Mouse (Mus musculus) large intestine, adult 2 months (tissue): ENCODE results near the gene Slc26a10. TPM values are rescaled to one million over a fixed set of nuclear protein-coding genes. Genes with fewer than 3 reads are reported as not detected.
A peak's percentile ranks its signal among the peaks of the same experiment; 100 is the strongest.

Source experiments
- DNase-seq: peaks from one replicate; pipeline ENCODE4 v3.0.0-alpha.2; 2012; ENCODE audit warnings: low read depth, low spot score
- WGBS: fragments of 180-500 bp; shearing (Covaris S2); methylation state at CpG from one replicate; pipeline ENCODE4 v1.1.7; 2018; 5-methylcytosine and 5-hydroxymethylcytosine counted together
- polyA plus RNA-seq: library from polyadenylated mRNA; depleted of rRNA; stranded (reverse); fragments of >200 nt; gene quantifications from 2 replicates; pipeline ENCODE4 v1.2.3, GENCODE M21; 2012; rRNA removed

Slc26a10 gene
- 0.41 and 0.90 TPM in 2 replicates for polyA plus RNA-seq

DNA sequence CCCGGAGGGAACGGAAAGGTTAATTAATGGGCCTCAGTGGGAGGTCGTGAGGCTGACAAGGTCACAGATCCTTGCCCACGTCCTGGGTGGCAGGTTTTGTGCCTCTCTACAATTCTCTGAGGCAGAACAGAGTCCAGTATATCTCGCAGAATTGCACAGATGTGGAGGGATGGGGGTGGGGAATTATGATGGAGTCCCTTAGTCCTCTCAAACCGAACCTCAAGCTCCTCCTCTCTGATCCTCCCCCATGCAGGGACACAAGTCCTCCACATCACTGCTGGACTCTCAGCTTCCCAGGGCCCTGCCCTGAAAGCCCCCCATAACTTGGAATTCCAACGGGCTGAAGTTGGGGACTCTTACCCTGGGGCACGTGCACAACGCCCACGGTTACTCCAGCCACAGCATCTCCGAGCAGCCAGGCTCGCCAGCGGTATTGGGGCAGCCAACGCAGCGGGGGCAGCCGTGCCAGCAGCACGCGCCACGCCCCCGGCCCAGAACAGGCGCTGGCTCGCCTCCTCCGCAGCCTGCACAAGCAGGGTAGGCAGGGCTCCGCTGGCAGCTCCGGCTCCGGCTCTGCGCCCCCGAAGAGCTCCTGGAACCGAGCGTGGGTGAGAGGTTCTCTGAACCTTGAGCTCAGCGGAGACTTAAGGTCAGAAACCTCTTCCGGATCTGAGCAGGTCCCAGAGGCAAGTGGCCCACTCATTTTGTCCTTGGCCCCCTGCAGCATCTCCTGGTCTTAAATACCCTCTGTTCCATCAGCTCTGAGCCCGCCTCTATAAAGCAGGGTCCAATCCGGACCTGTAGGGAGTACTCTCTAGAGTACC lies at the start of gene Slc26a10:
TSS of gene Slc26a10 (minus strand) at position 775 of the 824 bp plus-strand sequence.
- WGBS: 4% methylated on average over 34 of the region's 34 CpGs
- DNase-seq: no peak

DNA sequence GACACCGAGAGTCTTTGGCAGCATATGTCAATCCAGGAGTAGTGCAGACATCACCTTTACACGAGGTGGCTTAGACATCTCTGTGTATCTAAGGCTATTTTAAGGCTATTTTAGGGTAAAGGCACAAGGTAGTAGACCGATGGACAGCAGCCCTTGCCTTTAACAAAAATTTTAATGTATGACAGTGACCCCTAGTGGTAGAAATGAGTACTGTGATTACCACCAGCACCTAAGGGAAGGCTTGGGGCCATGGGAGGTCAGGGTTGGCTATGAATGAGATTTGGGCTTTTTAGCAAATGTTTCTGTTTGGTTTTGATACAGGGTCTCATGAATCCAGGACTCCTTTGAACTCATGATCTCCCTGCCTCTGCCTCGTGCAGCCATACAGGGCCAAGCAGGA lies 48.5 kb upstream of the Slc26a10 start:
- peak; percentile 59 for DNase-seq

DNA sequence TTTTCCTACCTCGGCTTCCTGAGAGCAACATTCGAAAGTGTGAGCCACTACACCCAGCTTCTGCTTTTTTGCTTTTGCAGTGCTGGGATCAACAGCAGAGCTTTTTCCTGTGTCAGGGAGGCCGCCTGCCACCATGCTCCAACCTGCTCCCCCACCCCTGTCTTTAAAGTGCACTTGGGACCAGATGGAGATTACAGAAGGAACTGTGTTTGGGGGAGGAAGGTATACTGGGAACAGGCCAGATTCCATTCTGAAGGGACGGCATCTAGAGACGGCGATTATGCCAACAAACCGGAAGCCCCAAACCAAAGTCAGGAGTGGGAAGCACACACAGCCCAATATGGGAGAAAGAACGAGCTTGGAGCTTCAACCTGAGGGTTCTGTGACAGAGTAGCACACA lies 46.7 kb upstream of the Slc26a10 start:
- no peak for DNase-seq
- 76% methylated on average over 8 of the region's 8 CpGs for WGBS

More for the DNA sequence above, 48.5 kb upstream of the Slc26a10 start:
- WGBS: 18% methylated on average over 4 of the region's 4 CpGs

DNA sequence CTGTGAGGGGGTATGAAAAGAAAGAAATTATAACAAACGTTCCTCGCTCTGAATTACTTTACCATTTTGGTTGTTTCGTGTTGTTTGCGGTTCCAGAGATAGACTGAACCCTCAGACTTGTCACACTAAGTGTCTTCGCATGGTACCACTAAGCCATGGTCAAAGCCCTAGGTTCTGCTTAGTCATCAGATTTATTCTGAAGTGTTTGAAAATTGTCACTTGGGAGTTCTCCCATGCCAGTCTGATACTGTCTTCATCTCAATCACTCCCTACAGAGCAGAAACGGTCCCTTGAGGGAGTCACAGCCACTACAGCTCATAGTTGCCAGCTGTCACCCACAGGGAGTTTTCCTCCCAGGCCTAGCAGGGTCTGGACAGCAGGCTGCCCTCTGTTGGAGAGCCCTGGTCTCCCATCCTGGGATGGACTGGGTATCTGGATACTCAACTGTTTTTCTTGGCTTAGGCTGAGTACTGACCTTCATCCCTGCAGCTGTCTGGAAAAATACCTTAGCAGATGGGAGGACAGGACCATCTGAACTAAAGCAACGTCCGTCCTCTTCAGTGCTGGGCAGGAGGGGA lies 46.0 kb upstream of the Slc26a10 start:
- 71% methylated on average over 8 of the region's 8 CpGs for WGBS

DNA sequence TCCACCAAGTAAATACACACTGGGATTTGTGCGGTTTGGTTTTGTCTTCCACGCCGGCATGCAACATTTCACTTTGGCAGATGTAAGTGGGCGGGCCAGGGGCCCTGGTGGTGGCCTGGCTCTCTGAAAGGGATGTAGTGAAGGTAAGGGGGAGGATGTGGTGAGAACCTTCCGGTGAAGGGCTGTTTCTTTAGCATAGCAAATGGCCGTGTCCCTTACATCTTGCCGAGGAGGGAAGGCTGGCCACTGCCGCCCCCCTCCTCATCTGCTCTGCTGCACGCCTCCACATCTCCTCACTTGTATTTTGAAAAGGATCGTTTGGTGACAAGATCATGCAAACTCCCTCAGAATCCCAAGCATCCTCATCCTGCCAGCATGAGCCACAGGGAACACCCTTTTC lies 45.3 kb upstream of the Slc26a10 start:
- WGBS: 50% methylated on average over 10 of the region's 10 CpGs
- DNase-seq: no peak

More for the DNA sequence above, 46.0 kb upstream of the Slc26a10 start:
- DNase-seq: no peak

DNA sequence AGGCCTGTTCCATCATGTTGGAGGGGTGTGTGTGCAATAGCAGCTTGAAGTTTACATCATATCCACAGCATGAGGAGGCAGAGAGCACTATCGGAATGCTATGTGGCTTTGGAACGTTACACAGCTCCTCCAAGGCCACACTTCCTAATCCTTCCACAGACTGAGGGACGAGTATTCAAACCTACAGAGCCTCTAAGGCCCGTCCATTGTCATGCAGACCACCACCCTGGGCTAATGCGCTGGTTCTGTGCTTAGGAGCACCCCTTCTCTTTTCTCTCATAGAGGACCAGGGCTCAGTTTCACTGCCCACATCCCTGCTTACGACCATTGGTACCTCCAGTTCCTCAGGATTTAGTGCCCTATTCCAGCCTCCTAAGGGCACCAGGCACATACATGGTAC lies 44.8 kb upstream of the Slc26a10 start:
- DNase-seq: no peak
- WGBS: 62% methylated on average over 6 of the region's 6 CpGs

DNA sequence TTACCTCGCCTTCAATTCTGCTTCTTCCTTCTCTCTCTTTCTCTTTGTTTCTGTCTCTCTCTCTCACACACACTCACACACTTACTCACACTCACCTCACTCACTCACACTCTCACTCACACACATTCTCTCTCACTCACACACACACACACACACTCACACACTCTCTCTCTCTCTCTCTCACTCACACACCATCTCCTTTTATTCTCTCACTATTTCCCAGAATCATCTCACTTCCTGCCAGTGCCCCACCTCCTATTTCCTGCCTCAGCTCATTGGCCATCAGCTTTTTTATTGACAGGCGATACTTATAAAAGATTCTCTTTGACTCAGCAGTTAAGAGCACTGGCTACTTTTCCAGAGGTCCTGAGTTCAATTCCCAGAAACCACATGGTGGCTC lies 37.9 kb upstream of the Slc26a10 start:
- no peak for DNase-seq
- 91% methylated on average over 2 of the region's 2 CpGs for WGBS

DNA sequence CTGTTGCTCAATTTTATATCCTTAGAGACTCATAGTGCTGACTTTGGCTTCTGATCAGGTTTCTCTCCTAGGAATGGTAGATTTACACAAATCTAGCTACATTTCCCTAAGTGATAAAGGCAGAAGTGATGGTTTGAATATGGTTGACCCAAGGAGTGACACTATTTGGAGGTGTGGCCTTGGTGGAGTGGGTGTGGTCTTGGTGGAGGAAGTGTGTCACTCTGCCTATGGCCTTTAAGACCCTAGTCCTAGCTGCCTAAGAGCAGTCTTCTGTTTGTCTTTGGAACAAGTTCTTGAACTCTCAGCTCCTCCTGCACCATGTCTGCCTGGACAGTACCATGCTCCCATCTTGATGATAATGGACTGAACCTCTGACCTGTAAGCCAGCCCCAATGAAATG lies 36.7 kb upstream of the Slc26a10 start:
- DNase-seq: no peak

DNA sequence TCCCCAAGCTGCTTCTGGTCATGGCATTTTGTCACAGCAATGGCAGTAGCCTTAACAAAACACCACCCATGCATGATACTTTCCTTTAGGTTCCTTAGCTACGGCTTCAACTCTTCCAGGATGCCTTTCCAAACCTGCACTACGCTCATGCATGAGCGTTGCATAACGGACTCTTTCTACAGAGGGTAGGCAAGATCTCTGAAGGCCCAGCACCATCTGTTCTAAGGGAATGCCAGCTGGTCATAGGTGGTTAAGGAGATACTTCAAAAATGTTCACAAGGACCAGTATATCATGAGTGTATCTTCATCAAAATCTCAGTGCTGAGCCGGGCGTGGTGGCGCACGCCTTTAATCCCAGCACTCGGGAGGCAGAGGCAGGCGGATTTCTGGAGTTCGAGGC lies 36.0 kb upstream of the Slc26a10 start:
- DNase-seq: no peak
- 96% methylated on average over 11 of the region's 11 CpGs for WGBS

DNA sequence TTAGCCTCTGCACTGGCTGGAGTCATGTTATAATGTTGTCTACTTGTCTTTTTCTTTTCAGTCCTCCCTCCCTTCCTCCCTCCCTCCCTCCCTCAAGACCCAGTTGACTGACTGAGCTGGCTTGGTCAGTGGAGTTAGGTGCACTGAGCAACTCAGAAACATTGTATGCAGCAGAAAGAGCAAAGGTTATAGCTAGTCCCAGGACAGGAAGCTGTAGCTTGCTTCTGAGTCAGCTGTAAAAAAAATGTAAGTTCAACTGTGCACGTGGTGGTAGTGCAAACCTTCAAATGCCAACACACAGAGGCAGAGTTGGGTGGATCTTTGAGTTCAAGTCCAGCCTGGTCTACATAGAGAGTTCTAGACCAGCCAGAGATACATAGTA lies 34.0 kb upstream of the Slc26a10 start:
- no peak for DNase-seq
- 5% methylated on average over 1 of the region's 1 CpGs for WGBS

DNA sequence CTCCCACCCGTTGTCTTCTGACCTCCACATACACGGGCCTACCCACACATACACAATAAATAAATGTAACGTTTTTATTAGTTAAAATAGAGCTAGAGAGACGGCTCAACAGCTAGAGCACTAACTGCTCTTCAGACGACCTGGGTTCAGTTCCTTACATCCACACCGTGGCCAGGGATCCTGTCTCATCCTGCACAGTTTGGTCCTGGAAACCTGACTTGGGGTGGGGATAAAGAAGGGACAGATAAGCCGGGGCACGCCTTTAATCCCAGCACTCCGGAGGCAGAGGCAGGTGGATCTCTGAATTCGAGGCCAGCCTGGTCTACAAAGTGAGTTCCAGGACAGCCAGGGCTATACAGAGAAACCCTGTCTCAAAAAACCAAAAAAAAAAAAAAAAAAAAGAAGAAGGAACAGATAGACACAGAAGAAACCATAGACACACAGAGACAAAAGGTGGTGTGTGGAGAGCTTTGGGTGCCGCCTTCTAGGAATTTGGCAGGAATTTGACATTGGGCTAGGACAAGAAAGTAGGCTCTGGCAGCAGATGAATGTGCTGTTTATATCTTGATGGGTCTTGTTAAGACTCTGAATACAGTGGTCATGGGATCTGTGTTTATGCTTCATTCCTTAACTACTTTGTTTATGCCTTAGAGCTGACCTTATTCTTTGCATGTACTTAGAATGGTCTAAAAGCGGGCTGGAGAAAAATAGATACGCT lies 33.4 kb upstream of the Slc26a10 start:
- 78% methylated on average over 13 of the region's 13 CpGs for WGBS
- no peak for DNase-seq

DNA sequence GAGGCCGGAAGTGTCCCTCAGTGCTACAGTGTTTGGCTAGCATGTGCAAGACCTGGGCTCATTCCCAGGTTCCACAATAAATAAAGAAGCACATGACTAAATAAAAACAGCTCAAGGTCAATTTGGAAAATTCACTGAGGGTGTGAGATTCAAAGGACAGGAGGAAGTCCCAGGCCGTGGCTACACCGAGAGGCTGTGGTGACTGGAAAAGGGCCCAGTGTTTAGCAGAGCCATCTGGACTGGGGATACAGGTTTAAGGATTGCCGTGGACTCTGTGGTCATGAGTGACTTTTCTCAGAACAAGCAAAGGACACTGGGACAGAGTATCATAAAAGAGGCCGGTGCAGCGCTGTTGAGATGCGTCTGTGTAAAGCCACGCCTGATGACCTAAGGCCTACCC lies 32.8 kb upstream of the Slc26a10 start:
- DNase-seq: no peak
- WGBS: 73% methylated on average over 8 of the region's 8 CpGs

DNA sequence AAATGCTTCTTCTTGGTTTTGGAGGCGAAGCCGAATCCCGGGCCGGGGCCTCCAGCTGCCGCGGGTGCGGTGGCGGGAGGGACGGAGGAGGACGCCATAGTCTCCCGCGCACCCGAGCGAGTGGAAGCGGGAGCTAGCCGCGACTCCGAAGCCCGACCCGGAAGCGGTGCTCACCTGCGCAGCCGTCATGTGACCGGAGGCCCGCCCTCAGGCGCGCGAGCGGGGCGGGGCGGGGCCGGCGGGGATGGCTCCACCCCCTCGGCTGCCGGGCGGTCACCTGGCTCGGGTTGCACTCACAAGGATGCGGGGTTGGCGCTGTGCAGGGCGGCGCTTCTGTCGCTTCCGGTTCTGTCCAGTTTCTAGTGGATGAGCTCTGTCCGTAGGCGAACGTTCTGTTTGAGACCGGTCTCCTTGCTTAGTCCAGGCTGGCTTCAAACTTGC lies 31.0 kb upstream of the Slc26a10 start, which contains the start of gene Pip4k2c:
TSS of gene Pip4k2c (minus strand) at position 172 of the 441 bp plus-strand sequence.
- DNase-seq: peak; percentile 60
- under 1% methylated on average over 47 of the region's 47 CpGs for WGBS

DNA sequence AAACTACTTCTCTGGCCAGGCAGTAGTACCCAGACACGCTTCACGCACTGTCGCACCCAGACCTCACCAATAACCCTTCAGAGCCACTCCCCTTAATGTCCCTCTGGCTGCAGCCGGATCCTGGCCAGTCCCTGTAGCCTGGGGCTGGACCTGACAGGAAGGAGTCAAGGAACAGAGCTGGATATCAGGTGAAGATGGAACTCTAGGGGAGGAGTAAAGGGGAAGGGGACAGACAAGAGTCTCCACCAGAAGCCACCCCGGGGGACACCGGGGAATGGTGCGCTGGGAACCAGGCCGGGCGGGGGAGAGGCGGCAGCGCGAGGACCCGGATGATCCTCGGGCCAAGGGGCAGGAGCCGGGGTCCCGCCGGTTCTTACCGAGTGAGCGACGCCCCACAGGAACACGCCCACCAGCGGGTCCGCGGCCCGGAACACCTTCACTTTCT lies 30.5 kb upstream of the Slc26a10 start:
- under 1% methylated on average over 25 of the region's 25 CpGs for WGBS
- peak; percentile 44 for DNase-seq

DNA sequence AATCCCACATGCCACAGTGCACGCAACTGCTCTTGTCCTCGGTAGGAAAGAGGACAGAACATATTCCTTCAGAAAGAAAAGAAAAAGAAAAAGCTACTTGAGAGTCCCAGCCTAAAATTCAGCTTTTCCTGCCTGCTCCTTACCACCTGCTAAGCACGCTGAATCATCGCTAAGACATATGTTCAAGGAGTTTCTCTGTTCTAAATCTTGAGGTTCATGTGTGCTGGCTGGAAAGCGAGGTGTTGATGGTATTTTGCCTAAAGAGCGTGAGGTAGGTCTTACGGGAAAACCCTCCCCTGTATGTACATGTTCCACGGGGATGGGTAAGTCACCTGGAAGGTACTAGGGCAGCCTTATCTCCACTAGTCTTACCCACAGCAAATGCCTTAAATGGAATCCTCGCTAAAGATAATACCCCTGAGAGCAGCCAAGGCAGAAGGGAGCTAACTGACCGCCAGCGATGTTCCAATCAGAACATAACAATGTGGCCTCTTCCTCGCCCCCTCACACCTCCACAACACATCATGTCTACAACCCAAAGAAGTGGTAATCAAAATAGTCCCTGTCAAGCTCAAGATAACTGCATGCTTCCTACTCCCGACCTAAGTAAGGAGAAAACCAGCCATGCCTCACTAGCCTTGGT lies 29.6 kb upstream of the Slc26a10 start:
- WGBS: 85% methylated on average over 13 of the region's 13 CpGs
- no peak for DNase-seq

DNA sequence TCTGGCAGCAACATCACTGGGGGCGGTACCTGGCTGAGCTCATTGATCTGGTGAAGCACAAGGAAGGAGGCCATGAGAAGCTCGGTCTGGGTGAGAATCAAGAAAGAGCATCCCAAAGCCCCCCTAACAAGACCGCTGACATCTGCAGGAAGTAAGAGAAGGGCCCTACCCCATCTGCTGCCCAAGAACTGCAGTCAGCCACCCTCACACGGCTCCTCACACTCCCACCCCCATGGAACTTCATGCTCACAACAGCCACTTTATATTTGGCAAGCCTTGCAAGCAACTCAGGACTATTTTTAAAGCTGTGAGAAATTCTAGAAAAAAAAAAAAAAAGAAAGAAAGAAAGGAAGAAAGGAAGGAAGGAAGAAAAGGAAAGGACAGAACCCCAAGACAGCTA lies 28.5 kb upstream of the Slc26a10 start:
- DNase-seq: no peak
- 80% methylated on average over 4 of the region's 4 CpGs for WGBS

DNA sequence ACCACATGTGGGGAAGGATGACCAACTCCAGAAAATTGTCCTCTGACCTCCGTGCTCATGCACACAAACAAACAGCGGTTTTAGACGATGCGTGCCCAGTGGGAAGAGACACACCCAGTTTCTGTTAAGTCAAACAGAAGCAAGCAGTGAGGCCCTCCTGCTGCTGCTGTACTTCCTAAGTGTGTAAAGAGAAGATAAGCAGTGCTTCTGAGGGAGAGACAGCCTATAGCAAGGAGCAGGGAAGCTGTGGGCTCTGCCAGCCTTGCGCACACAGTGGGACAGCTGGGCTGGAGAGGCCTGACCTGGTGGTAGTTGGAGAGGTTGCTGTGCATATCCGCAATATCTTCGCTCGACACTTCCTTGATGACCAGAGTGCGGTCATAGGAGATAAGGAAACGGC lies 24.9 kb upstream of the Slc26a10 start:
- 73% methylated on average over 10 of the region's 10 CpGs for WGBS
- no peak for DNase-seq

DNA sequence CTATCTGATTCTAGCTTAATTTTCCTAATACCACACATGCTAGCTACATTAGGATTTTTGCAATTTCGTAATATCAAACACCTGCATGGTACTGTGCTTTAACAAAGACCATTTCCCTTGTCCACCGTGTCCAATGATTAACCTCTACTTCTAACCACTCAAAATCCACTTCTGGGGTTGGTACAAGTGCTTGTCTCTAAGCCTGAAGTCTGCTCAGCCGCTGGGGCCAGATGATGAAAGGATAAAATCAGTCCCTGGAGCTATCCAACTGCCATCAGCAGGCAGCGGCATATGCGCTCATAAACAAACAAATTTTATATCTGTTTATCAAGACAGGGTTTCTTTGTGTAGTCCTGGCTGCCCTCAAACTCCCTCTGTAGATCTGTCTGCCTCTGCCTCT lies 24.1 kb upstream of the Slc26a10 start:
- 81% methylated on average over 5 of the region's 5 CpGs for WGBS
- DNase-seq: no peak

DNA sequence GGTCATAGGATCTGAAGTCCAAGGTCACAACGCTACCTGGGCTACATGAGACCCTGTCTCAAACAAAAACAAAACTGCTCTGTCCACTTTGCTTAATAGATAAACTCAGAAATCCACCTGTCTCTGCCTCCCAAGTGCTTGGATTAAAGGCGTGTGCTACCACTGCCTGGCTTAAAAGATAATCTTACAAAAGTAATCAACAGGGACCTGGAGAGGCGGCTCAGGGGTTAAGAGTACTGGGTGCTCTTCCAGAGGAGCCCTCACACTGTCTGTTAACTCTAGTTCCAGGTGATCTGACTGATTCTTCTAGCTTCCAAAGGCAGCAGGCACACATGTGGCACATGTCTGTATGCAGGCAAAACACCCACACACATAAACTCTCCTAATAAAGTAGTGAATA lies 22.7 kb upstream of the Slc26a10 start:
- 92% methylated on average over 3 of the region's 3 CpGs for WGBS
- no peak for DNase-seq

DNA sequence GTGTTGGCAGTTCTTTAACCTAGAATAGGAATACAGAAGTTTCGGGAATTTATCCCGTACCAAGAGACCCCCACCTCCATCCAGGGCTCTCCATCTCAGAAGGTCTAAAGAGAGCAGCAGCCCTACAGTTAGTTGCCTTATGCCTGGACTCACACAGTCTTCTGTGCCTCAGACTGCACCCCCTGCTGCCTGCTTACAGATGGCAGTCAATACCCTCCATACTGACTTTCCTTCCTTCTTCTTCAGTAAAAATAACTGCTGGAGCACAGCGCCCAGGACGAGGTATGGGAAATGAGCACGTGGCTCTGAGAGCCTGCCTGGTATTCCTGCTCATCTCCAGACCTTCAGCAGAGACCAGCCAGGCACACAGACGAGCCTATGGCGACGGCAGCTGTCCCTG lies 19.8 kb upstream of the Slc26a10 start:
- no peak for DNase-seq
- 88% methylated on average over 8 of the region's 8 CpGs for WGBS
